Mouse (Mus musculus) lung, embryonic 16.5 days (tissue): ENCODE data around the gene Cfd. TPM values are rescaled to one million over a fixed set of nuclear protein-coding genes. Genes with fewer than 3 reads are reported as not detected.
A peak's percentile ranks its signal among the peaks of the same experiment; 100 is the strongest.

ENCODE experiments used
- ATAC-seq: fragments of 200-750 bp; cut with Nextera tagmentation; 2 replicates; pipeline ENCODE4 v1.8.0; 2017; ENCODE audit warnings: low read depth, mild to moderate bottlenecking, moderate library complexity
- H3K27ac ChIP-seq: fragments of 300-500 bp; sonication (generic); 2 replicates; pipeline ENCODE4 v1.5.1; 2014; ENCODE audit warnings: mild to moderate bottlenecking, control low read depth, low read length
- H3K27me3 ChIP-seq: fragments of 300-500 bp; sonication (generic); 2 replicates; pipeline ENCODE4 v1.6.1; 2014; ENCODE audit warnings: low read depth, low read length, mixed read lengths; ENCODE audit not compliant: control insufficient read depth, insufficient read depth
- H3K36me3 ChIP-seq: fragments of 300-500 bp; sonication (generic); 2 replicates; pipeline ENCODE4 v1.6.1; 2014; ENCODE audit warnings: low read length; ENCODE audit not compliant: control insufficient read depth, insufficient read depth
- H3K4me1 ChIP-seq: fragments of 300-500 bp; sonication (generic); replicated peaks from 2 replicates; pipeline ENCODE4 v1.6.1; 2014; ENCODE audit warnings: low read length, mixed read lengths; ENCODE audit not compliant: control insufficient read depth, insufficient read depth
- H3K4me2 ChIP-seq: fragments of 300-500 bp; sonication (generic); 2 replicates; pipeline ENCODE4 v1.6.1; 2014; ENCODE audit warnings: low read depth, low read length, control low read depth
- H3K4me3 ChIP-seq: fragments of 300-500 bp; sonication (generic); 2 replicates; pipeline ENCODE4 v1.5.1; 2014; ENCODE audit warnings: mild to moderate bottlenecking, low read length, control low read depth
- H3K9ac ChIP-seq: fragments of 300-500 bp; sonication (generic); 2 replicates; pipeline ENCODE4 v1.6.1; 2014; ENCODE audit warnings: low read length, control low read depth
- H3K9me3 ChIP-seq: fragments of 300-500 bp; sonication (generic); 2 replicates; pipeline ENCODE4 v1.6.1; 2016; ENCODE audit warnings: low read length; ENCODE audit not compliant: control insufficient read depth
- WGBS: fragments of 180-500 bp; shearing (Covaris S2); extraction: QIAGEN DNeasy Blood & Tissue Kit; methylation state at CpG from one replicate; pipeline ENCODE4 v1.1.7; 2014; 5-methylcytosine and 5-hydroxymethylcytosine counted together
- polyA plus RNA-seq: library from polyadenylated mRNA; unstranded; fragments of >200 nt; fragmentation: Nextera tagmentation; extraction: Ambion mirVana; gene quantifications from 2 replicates; pipeline ENCODE4 v1.2.1, GENCODE M21; 2015

Cfd gene
- polyA plus RNA-seq, result not detected in 2 replicates

GRCm38 (mm10) chr10:79890670-79891069, at the start of gene Cfd:
Gene Cfd, plus strand, starts transcription at chr10:79890853.
- H3K4me3 ChIP-seq, result no peak within 1 kb of the TSS
- H3K4me2 ChIP-seq, result no peak within 1 kb of the TSS
- no peaks in the 10 kb centered on the region for H3K9me3 ChIP-seq
- no peak within 1 kb of the TSS for H3K9ac ChIP-seq
- peaks cover 2% of the 10 kb centered on the region for H3K36me3 ChIP-seq
- no peak for ATAC-seq
- H3K27ac ChIP-seq, result no peak within 1 kb of the TSS
- no peaks in the 10 kb centered on the region for H3K4me1 ChIP-seq
- no peaks in the 10 kb centered on the region for H3K27me3 ChIP-seq
- 35% methylated on average over 5 of the region's 5 CpGs for WGBS

- ATAC-seq, result no peak
- no peaks in the 10 kb centered on the region for H3K36me3 ChIP-seq
- 52% methylated on average over 3 of the region's 3 CpGs for WGBS
- peaks cover 23% of the 10 kb centered on the region for H3K4me1 ChIP-seq
- H3K4me2 ChIP-seq, result no peak overlapping the region
- H3K9me3 ChIP-seq, result no peaks in the 10 kb centered on the region
- H3K27ac ChIP-seq, result peak overlapping the region; percentile 18; the same call in 1 of the 2 replicates
- no peak overlapping the region for H3K9ac ChIP-seq
- H3K27me3 ChIP-seq, result no peaks in the 10 kb centered on the region
- H3K4me3 ChIP-seq, result no peak overlapping the region
Observed at GRCm38 (mm10) chr10:79842322-79842721, 48.3 kb upstream of the Cfd start.

GRCm38 (mm10) chr10:79843476-79843875, 47.2 kb upstream of the Cfd start:
- no peaks in the 10 kb centered on the region for H3K9me3 ChIP-seq
- no peak overlapping the region for H3K4me2 ChIP-seq
- H3K27ac ChIP-seq, result no peak overlapping the region
- no peaks in the 10 kb centered on the region for H3K36me3 ChIP-seq
- no peaks in the 10 kb centered on the region for H3K27me3 ChIP-seq
- H3K4me1 ChIP-seq, result peaks cover 23% of the 10 kb centered on the region
- WGBS, result 45% methylated on average over 6 of the region's 6 CpGs
- ATAC-seq, result no peak
- peak overlapping the region; percentile 5; the same call in 1 of the 2 replicates for H3K9ac ChIP-seq
- H3K4me3 ChIP-seq, result no peak overlapping the region

GRCm38 (mm10) chr10:79846553-79846952, 44.1 kb upstream of the Cfd start:
- Histone ChIP-seq H3K9ac (no peak overlapping the region), H3K4me2 (no peak overlapping the region), H3K4me3 (no peak overlapping the region), H3K9me3 (no peaks in the 10 kb centered on the region), H3K4me1 (peaks cover 21% of the 10 kb centered on the region), H3K27me3 (no peaks in the 10 kb centered on the region), H3K27ac (no peak overlapping the region), H3K36me3 (no peaks in the 10 kb centered on the region)
- WGBS, result 46% methylated on average over 5 of the region's 5 CpGs
- no peak for ATAC-seq

- Histone ChIP-seq H3K4me3 (no peak overlapping the region), H3K9ac (no peak overlapping the region), H3K4me1 (peaks cover 21% of the 10 kb centered on the region), H3K4me2 (no peak overlapping the region), H3K9me3 (no peaks in the 10 kb centered on the region), H3K27ac (peak overlapping the region; percentile 24; the same call in 1 of the 2 replicates), H3K36me3 (no peaks in the 10 kb centered on the region), H3K27me3 (no peaks in the 10 kb centered on the region)
- WGBS, result 64% methylated on average over 8 of the region's 8 CpGs
- no peak for ATAC-seq
Observed at GRCm38 (mm10) chr10:79849941-79850628, 40.6 kb upstream of the Cfd start.

- H3K36me3 ChIP-seq, result 0 out of 2 replicates have a peak, but pooled peaks cover under 1% of the 10 kb centered on the region
- H3K4me1 ChIP-seq, result peaks cover 24% of the 10 kb centered on the region
- no peak overlapping the region for H3K4me3 ChIP-seq
- ATAC-seq, result no peak
- peak overlapping the region; percentile 96; the same call in 1 of the 2 replicates for H3K4me2 ChIP-seq
- peak overlapping the region; percentile 100 for H3K27ac ChIP-seq
- no peaks in the 10 kb centered on the region for H3K27me3 ChIP-seq
- H3K9me3 ChIP-seq, result no peaks in the 10 kb centered on the region
- H3K9ac ChIP-seq, result peak overlapping the region; percentile 83
- WGBS, result 59% methylated on average over 3 of the region's 3 CpGs
Observed at GRCm38 (mm10) chr10:79851653-79852052, 39.0 kb upstream of the Cfd start.

- no peak for ATAC-seq
- H3K4me3 ChIP-seq, result peak overlapping the region; percentile 59
- H3K27me3 ChIP-seq, result no peaks in the 10 kb centered on the region
- H3K9me3 ChIP-seq, result no peaks in the 10 kb centered on the region
- H3K9ac ChIP-seq, result peak overlapping the region; percentile 83
- H3K27ac ChIP-seq, result peak overlapping the region; percentile 100
- H3K36me3 ChIP-seq, result peaks cover 4% of the 10 kb centered on the region; the same call in 1 of the 2 replicates
- H3K4me2 ChIP-seq, result peak overlapping the region; percentile 96
- peaks cover 30% of the 10 kb centered on the region for H3K4me1 ChIP-seq
- 15% methylated on average over 9 of the region's 9 CpGs for WGBS
Observed at GRCm38 (mm10) chr10:79852107-79852789, 38.4 kb upstream of the Cfd start.

- WGBS, result 17% methylated on average over 8 of the region's 8 CpGs
- Histone ChIP-seq H3K4me2 (peak overlapping the region; percentile 96), H3K36me3 (peaks cover 5% of the 10 kb centered on the region; the same call in 1 of the 2 replicates), H3K4me3 (peak overlapping the region; percentile 59), H3K9me3 (no peaks in the 10 kb centered on the region), H3K27ac (peak overlapping the region; percentile 100), H3K9ac (peak overlapping the region; percentile 83), H3K27me3 (no peaks in the 10 kb centered on the region), H3K4me1 (peaks cover 36% of the 10 kb centered on the region)
- no peak for ATAC-seq
Observed at GRCm38 (mm10) chr10:79852827-79853226, 37.8 kb upstream of the Cfd start.

- peak; percentile 75 for ATAC-seq
- peak overlapping the region; percentile 100 for H3K27ac ChIP-seq
- peak overlapping the region; percentile 96 for H3K4me2 ChIP-seq
- H3K4me3 ChIP-seq, result peak overlapping the region; percentile 59
- peaks cover 6% of the 10 kb centered on the region; the same call in 1 of the 2 replicates for H3K36me3 ChIP-seq
- no peaks in the 10 kb centered on the region for H3K9me3 ChIP-seq
- peaks cover 42% of the 10 kb centered on the region for H3K4me1 ChIP-seq
- WGBS, result under 1% methylated on average over 15 of the region's 15 CpGs
- no peaks in the 10 kb centered on the region for H3K27me3 ChIP-seq
- H3K9ac ChIP-seq, result peak overlapping the region; percentile 83
Observed at GRCm38 (mm10) chr10:79853392-79853791, 37.3 kb upstream of the Cfd start.
